Mouse (Mus musculus) CH12.LX (cell line): ENCODE data around the gene Ltk. TPM values are rescaled to one million over a fixed set of nuclear protein-coding genes. Genes with fewer than 3 reads are reported as not detected.

ENCODE experiments used
- DNase-seq: peaks from one replicate; pipeline ENCODE4 v3.0.0-alpha.2; 2013; ENCODE audit errors: extremely low read depth
- H3K27ac ChIP-seq: 2 replicates; pipeline ENCODE4 v1.5.1; 2012; ENCODE audit warnings: low read depth, mild to moderate bottlenecking, control low read depth, moderate library complexity; ENCODE audit not compliant: insufficient read depth
- H3K27me3 ChIP-seq: replicated peaks from 2 replicates; pipeline ENCODE3; 2012; ENCODE audit warnings: inconsistent platforms
- H3K36me3 ChIP-seq, 2 experiments: replicated peaks in 1 of 2; 2 replicates each; pipeline versions ENCODE3 to v1.6.1; 2012; ENCODE audit warnings: inconsistent platforms in 1 of 2, low read length in 1 of 2, mild to moderate bottlenecking in 1 of 2, mixed read lengths in 1 of 2, moderate library complexity in 1 of 2; ENCODE audit not compliant: control insufficient read depth in 1 of 2, insufficient read depth in 1 of 2
- H3K4me1 ChIP-seq, 2 experiments: 2 replicates each; pipeline ENCODE4 v1.6.1; 2012; ENCODE audit warnings: inconsistent platforms in 1 of 2, moderate library complexity in 1 of 2; ENCODE audit not compliant: insufficient read depth in 2 of 2, control insufficient read depth in 1 of 2
- H3K4me2 ChIP-seq: 2 replicates; pipeline ENCODE4 v1.6.1; 2012; ENCODE audit warnings: low read depth, mild to moderate bottlenecking, control low read depth; ENCODE audit not compliant: poor library complexity, insufficient read depth, severe bottlenecking
- H3K4me3 ChIP-seq, 3 experiments: fragments of 150-350 bp in 1 of 3; sonication (generic) in 1 of 3; replicated peaks in 1 of 3; 2 replicates each; pipeline versions ENCODE3 to v1.5.1; 2011 to 2012; ENCODE audit warnings: low read depth in 2 of 3, low read length in 2 of 3, mild to moderate bottlenecking in 2 of 3, moderate library complexity in 2 of 3, control low read depth in 1 of 3, improper control_type of control experiment in 1 of 3, inconsistent platforms in 1 of 3, mixed read lengths in 1 of 3; ENCODE audit not compliant: poor library complexity in 1 of 3
- H3K79me2 ChIP-seq: replicated peaks from 2 replicates; pipeline ENCODE4 v1.6.1; 2012; ENCODE audit warnings: mild to moderate bottlenecking, moderate library complexity; ENCODE audit not compliant: control insufficient read depth, poor library complexity, insufficient read depth, severe bottlenecking; ENCODE audit errors: extremely low read depth
- H3K9ac ChIP-seq: 2 replicates; pipeline ENCODE4 v1.6.1; 2012; ENCODE audit warnings: low read depth, mild to moderate bottlenecking, control low read depth, moderate library complexity; ENCODE audit not compliant: insufficient read depth
- H3K9me3 ChIP-seq: replicated peaks from 2 replicates; pipeline ENCODE3; 2012; ENCODE audit warnings: low read length, inconsistent platforms, mixed read lengths
- CHD1 ChIP-seq: IDR thresholded peaks from 2 replicates; pipeline ENCODE4 v1.6.1; 2012; ENCODE audit warnings: low read depth, low read length, improper control_type of control experiment, inconsistent platforms
- CHD2 ChIP-seq: IDR thresholded peaks from 2 replicates; pipeline ENCODE4 v1.6.1; 2011; ENCODE audit warnings: low read length, improper control_type of control experiment
- ELF1 ChIP-seq: IDR thresholded peaks from 2 replicates; pipeline ENCODE4 v1.6.1; 2014; ENCODE audit warnings: low read depth, mild to moderate bottlenecking, inconsistent platforms, low read length, improper control_type of control experiment
- EP300 ChIP-seq: IDR thresholded peaks from 2 replicates; pipeline ENCODE4 v1.6.1; 2011; ENCODE audit warnings: low read length, improper control_type of control experiment
- GABPA ChIP-seq: IDR thresholded peaks from 2 replicates; pipeline ENCODE4 v1.6.1; 2012; ENCODE audit warnings: low read depth, low read length, improper control_type of control experiment, inconsistent platforms; ENCODE audit not compliant: insufficient replicate concordance
- JUN ChIP-seq: IDR thresholded peaks from 2 replicates; pipeline ENCODE4 v1.6.1; 2011; ENCODE audit warnings: low read depth, mild to moderate bottlenecking, low read length, improper control_type of control experiment, moderate library complexity; ENCODE audit not compliant: insufficient read depth
- JUND ChIP-seq: conservative IDR thresholded peaks from 2 replicates; pipeline ENCODE4 v1.6.1; 2011; ENCODE audit warnings: low read depth, low read length, improper control_type of control experiment
- KAT2A ChIP-seq: IDR thresholded peaks from 2 replicates; pipeline ENCODE4 v1.6.1; 2012; ENCODE audit warnings: low read length, improper control_type of control experiment, inconsistent platforms; ENCODE audit not compliant: insufficient replicate concordance
- MAFK ChIP-seq: IDR thresholded peaks from 2 replicates; pipeline ENCODE4 v1.6.1; 2011; ENCODE audit warnings: low read length, improper control_type of control experiment; ENCODE audit not compliant: insufficient replicate concordance
- MAX ChIP-seq: IDR thresholded peaks from 2 replicates; pipeline ENCODE4 v1.6.1; 2011; ENCODE audit warnings: low read length, improper control_type of control experiment
- MAZ ChIP-seq: IDR thresholded peaks from 2 replicates; pipeline ENCODE4 v1.6.1; 2012; ENCODE audit warnings: low read depth, mild to moderate bottlenecking, inconsistent platforms, low read length, improper control_type of control experiment, moderate library complexity
- MEF2A ChIP-seq: IDR thresholded peaks from 2 replicates; pipeline ENCODE4 v1.6.1; 2014; ENCODE audit warnings: low read depth, mild to moderate bottlenecking, inconsistent platforms, low read length, improper control_type of control experiment, borderline replicate concordance
- PAX5 ChIP-seq: IDR thresholded peaks from 2 replicates; pipeline ENCODE4 v1.6.1; 2012; ENCODE audit warnings: low read length, inconsistent platforms, mixed read lengths
- POLR2A ChIP-seq: IDR thresholded peaks from 2 replicates; pipeline ENCODE4 v1.6.1; 2011; ENCODE audit warnings: low read depth, mild to moderate bottlenecking, improper control_type of control experiment, low read length
- SIN3A ChIP-seq: IDR thresholded peaks from 2 replicates; pipeline ENCODE4 v1.6.1; 2012; ENCODE audit warnings: low read length, improper control_type of control experiment, inconsistent platforms
- TBP ChIP-seq: conservative IDR thresholded peaks from 2 replicates; pipeline ENCODE4 v1.6.1; 2011; ENCODE audit warnings: low read depth, low read length, improper control_type of control experiment
- ZKSCAN1 ChIP-seq: IDR thresholded peaks from 2 replicates; pipeline ENCODE4 v1.6.1; 2012; ENCODE audit warnings: low read depth, inconsistent platforms, low read length, improper control_type of control experiment, borderline replicate concordance
- dilution Hi-C: fragments of 300-500 bp; cut with MboI; formaldehyde crosslinking; loops from 2 replicates; pipeline ENCODE4 v1.14.3; 2020; ENCODE audit warnings: low sequenced_read_pairs; ENCODE audit not compliant: extremely low pct_unique_long_range_greater_than_20kb, extremely low pct_ligation_motif_present
- in situ Hi-C: fragments of 300-500 bp; cut with MboI; formaldehyde crosslinking; loops from 3 replicates; pipeline ENCODE4 v1.14.3; 2019; ENCODE audit warnings: low sequenced_read_pairs, low pct_ligation_motif_present, low pct_unique_long_range_greater_than_20kb, mixed read lengths
- polyA plus RNA-seq: library from polyadenylated mRNA; unstranded; fragments of >175 nt; gene quantifications from 2 replicates; pipeline ENCODE4 v1.2.1, GENCODE M21; 2012; ENCODE audit warnings: low read depth; ENCODE audit not compliant: insufficient read length
- total RNA-seq, 2 experiments: library from RNA; depleted of rRNA; stranded (reverse); fragments of 300-350 nt in 1 of 2; fragments of >200 nt in 1 of 2; gene quantifications; 2 replicates each; pipeline ENCODE4 v1.2.3; 2012 to 2014

Gene Ltk
- total and polyA plus RNA-seq, 3 experiments = 0.10 to 2.3 TPM; not detected in 1

- H3K9ac ChIP-seq = no peak overlapping the region
- peaks cover 0 to 10% of the 10 kb centered on the region in 2 experiments; a peak in 2 of 4 replicates for H3K4me1 ChIP-seq
- TF ChIP-seq POLR2A (no peak), CHD2 (no peak), SIN3A (no peak), ZKSCAN1 (no peak), JUN (no peak)
- no peak overlapping the region for H3K4me2 ChIP-seq
- peaks cover 3% of the 10 kb centered on the region for H3K27me3 ChIP-seq
- in situ Hi-C loops = no loop called here
- DNase-seq = no peak
- H3K9me3 ChIP-seq = no peaks in the 10 kb centered on the region
- H3K27ac ChIP-seq = no peak overlapping the region
- H3K79me2 ChIP-seq = no peaks in the 10 kb centered on the region
- peaks cover 20 to 43% of the 10 kb centered on the region in 2 experiments for H3K36me3 ChIP-seq
- no peak overlapping the region for H3K4me3 ChIP-seq
- dilution Hi-C loops = no loop called here
Measured at GRCm38 (mm10) chr2:119762276-119762675, 2.0 kb upstream of the Ltk start.

- no peak for TF ChIP-seq MAX
- no peak for TF ChIP-seq GABPA
- no peak for TF ChIP-seq ELF1
- TF ChIP-seq MEF2A = no peak
- no peak for TF ChIP-seq MAFK
- TF ChIP-seq CHD1 = no peak
- no peak for TF ChIP-seq JUND
- no peak for TF ChIP-seq EP300
- no peak for TF ChIP-seq PAX5
- no peak for TF ChIP-seq KAT2A
- no peak for TF ChIP-seq TBP
- TF ChIP-seq MAZ = no peak
- in situ Hi-C loops = no loop called here
- no peak for DNase-seq
- H3K27ac ChIP-seq = no peak overlapping the region
- no peaks in the 10 kb centered on the region for H3K79me2 ChIP-seq
- H3K4me2 ChIP-seq = no peak overlapping the region
- H3K36me3 ChIP-seq = peaks cover 6 to 18% of the 10 kb centered on the region in 2 experiments
- H3K27me3 ChIP-seq = peaks cover 5% of the 10 kb centered on the region
- H3K9me3 ChIP-seq = no peaks in the 10 kb centered on the region
- dilution Hi-C loops = no loop called here
- H3K9ac ChIP-seq = no peak overlapping the region
- H3K4me3 ChIP-seq = peak overlapping the region in 1 of 3 experiments; percentile 67
- H3K4me1 ChIP-seq = peaks cover 0 to 9% of the 10 kb centered on the region in 2 experiments; a peak in 2 of 4 replicates
Measured at GRCm38 (mm10) chr2:119758844-119759835, 1.1 kb downstream of the Ltk start.
